Mouse (Mus musculus) mouse trophoblast stem cell (cell line): ENCODE results near the gene S1pr4.

ENCODE experiments used
- in situ Hi-C, 2 experiments: fragments of 300-500 bp; cut with MseI, MboI; formaldehyde crosslinking; loops; 2 replicates in 1 of 2; 3 replicates in 1 of 2; pipeline ENCODE4 v1.15.1; 2025

S1pr4 gene

GRCm38 (mm10) chr10:81519227-81519977 is 19.5 kb upstream of the S1pr4 start:
- in situ Hi-C loops, result no loop called here

GRCm38 (mm10) chr10:81518546-81518945 is 18.6 kb upstream of the S1pr4 start:
- in situ Hi-C loops, result no loop called here

- in situ Hi-C loops, result no loop called here
Measured at GRCm38 (mm10) chr10:81517227-81517626, 17.3 kb upstream of the S1pr4 start.

- in situ Hi-C loops, result no loop called here
Measured at GRCm38 (mm10) chr10:81513798-81514197, 13.9 kb upstream of the S1pr4 start.

GRCm38 (mm10) chr10:81510246-81510810 is 10.4 kb upstream of the S1pr4 start:
- in situ Hi-C loops, result no loop called here

GRCm38 (mm10) chr10:81507691-81508489 is 8.0 kb upstream of the S1pr4 start:
- in situ Hi-C loops, result no loop called here

GRCm38 (mm10) chr10:81507095-81507494 is 7.2 kb upstream of the S1pr4 start:
- in situ Hi-C loops, result no loop called here

- in situ Hi-C loops, result no loop called here
Measured at GRCm38 (mm10) chr10:81505016-81505664, 5.2 kb upstream of the S1pr4 start.

- in situ Hi-C loops, result no loop called here
Measured at GRCm38 (mm10) chr10:81502658-81503057, 2.7 kb upstream of the S1pr4 start.

- in situ Hi-C loops, result no loop called here
Measured at GRCm38 (mm10) chr10:81501863-81502262, 1.9 kb upstream of the S1pr4 start.

GRCm38 (mm10) chr10:81499250-81499901 is 556 bp downstream of the S1pr4 start:
- in situ Hi-C loops, result loop anchor here in 1 of 2 experiments (5.0 kb wide), 1 partner anchor 33 kb away; no protein-coding TSS in a partner anchor

- in situ Hi-C loops, result loop anchor here in 1 of 2 experiments (5.0 kb wide), 1 partner anchor 34 kb away; no protein-coding TSS in a partner anchor
Measured at GRCm38 (mm10) chr10:81498316-81499249, 1.3 kb downstream of the S1pr4 start.

GRCm38 (mm10) chr10:81497401-81498270 is 2.3 kb downstream of the S1pr4 start:
- in situ Hi-C loops, result loop anchor here in 1 of 2 experiments (5.0 kb wide), 1 partner anchor 35 kb away; no protein-coding TSS in a partner anchor

- in situ Hi-C loops, result loop anchor here in 1 of 2 experiments (5.0 kb wide), 1 partner anchor 35 kb away; no protein-coding TSS in a partner anchor
Measured at GRCm38 (mm10) chr10:81496969-81497368, 3.0 kb downstream of the S1pr4 start.

- in situ Hi-C loops, result loop anchor here in 1 of 2 experiments (5.0 kb wide), 1 partner anchor 36 kb away; no protein-coding TSS in a partner anchor
Measured at GRCm38 (mm10) chr10:81496264-81496901, 3.5 kb downstream of the S1pr4 start, which contains the start of gene Ncln. Gene Ncln, minus strand, starts transcription at chr10:81496392.

- in situ Hi-C loops, result loop anchor here in 1 of 2 experiments (5.0 kb wide), 1 partner anchor 37 kb away; no protein-coding TSS in a partner anchor
Measured at GRCm38 (mm10) chr10:81495616-81496263, 4.2 kb downstream of the S1pr4 start.

GRCm38 (mm10) chr10:81495151-81495550 is 4.8 kb downstream of the S1pr4 start:
- in situ Hi-C loops, result loop anchor here in 1 of 2 experiments (5.0 kb wide), 1 partner anchor 37 kb away; no protein-coding TSS in a partner anchor
